Comparison of ENCODE assay signal across 33 mouse cellular contexts in genomic region chrX:48066891-48067290, GRCm38 (mm10). TPM values are rescaled to one million over a fixed set of nuclear protein-coding genes. Genes with fewer than 3 reads are reported as not detected.
DNase-seq lines count a peak whose midpoint lies in the region; ATAC-seq and TF ChIP-seq lines count a peak whose summit lies in the region.
"Had no signal": no experiment of that assay in that cellular context is flagged by ENCODE, and none has a peak within 500 bp of the region (broad histone marks: within the 10 kb centered on the region; RNA-seq: fewer than 3 reads in every experiment).

No protein-coding gene starts in this region.

- no peak for TF ChIP-seq POLR2A in MEL (IDR thresholded peaks at IDR 0.05; ENCODE audit: control insufficient read depth in 1 of 2, insufficient read depth in 1 of 2, low read depth in 1 of 2, low read length in 2 of 2, poor library complexity in 1 of 2)

- no peak overlapping the region for H3K4me2 ChIP-seq in lung, embryonic 14.5 days
- H3K4me2 ChIP-seq: embryonic facial prominence, embryonic 12.5 days; heart, embryonic 12.5 days; hindbrain, embryonic 13.5 days; lung, embryonic 15.5 days; neural tube, embryonic 12.5 days had no signal

- TF ChIP-seq RAD21 in MEL (IDR thresholded peaks at IDR 0.05; ENCODE audit: low read depth, low read length) = no peak

- H3K4me1 ChIP-seq in lung, embryonic 14.5 days (ENCODE audit: insufficient read depth) = no peaks in the 10 kb centered on the region
- no peaks in the 10 kb centered on the region for H3K4me1 ChIP-seq in MEL (ENCODE audit: control insufficient read depth in 1 of 2, insufficient read depth in 2 of 2, low read length in 2 of 2)
- H3K4me1 ChIP-seq: embryonic facial prominence, embryonic 12.5 days; heart, embryonic 12.5 days; hindbrain, embryonic 13.5 days; lung, embryonic 15.5 days; neural tube, embryonic 12.5 days had no signal

- H3K9ac ChIP-seq in lung, embryonic 14.5 days = no peak overlapping the region
- H3K9ac ChIP-seq in MEL (ENCODE audit: control insufficient read depth, low read depth, low read length, poor library complexity, severe bottlenecking) = no peak overlapping the region
- H3K9ac ChIP-seq: embryonic facial prominence, embryonic 12.5 days; heart, embryonic 12.5 days; hindbrain, embryonic 13.5 days; liver, embryonic 14.5 days; lung, embryonic 15.5 days; neural tube, embryonic 12.5 days had no signal

- H3K27me3 ChIP-seq in lung, embryonic 14.5 days (ENCODE audit: insufficient read depth, low read length) = no peaks in the 10 kb centered on the region
- peaks cover 0 to 3% of the 10 kb centered on the region in 2 experiments; a peak in 1 of 4 replicates for H3K27me3 ChIP-seq in MEL (ENCODE audit: control insufficient read depth in 1 of 2, insufficient read depth in 2 of 2, low read length in 2 of 2)
- H3K27me3 ChIP-seq: lung, embryonic 15.5 days; neural tube, embryonic 12.5 days had no signal

- WGBS in lung, embryonic 14.5 days = 76% methylated on average over 3 of the region's 3 CpGs

- no peak for TF ChIP-seq EP300 in MEL (IDR thresholded peaks at IDR 0.05; ENCODE audit: low read depth in 1 of 2, low read length in 2 of 2)

- DNase-seq in lung, embryonic 14.5 days = peak; percentile 29
- DNase-seq in lung, postnatal 4 days = no peak
- DNase-seq in MEL (ENCODE audit: low read depth, low spot score) = peak; percentile 35
- peak; percentile 3 for DNase-seq in adipocyte (ENCODE audit: low spot score)
- no peak for DNase-seq in left cerebral cortex, postnatal 36 days (ENCODE audit: low spot score in 2 of 2)
- no peak for DNase-seq in cerebellum, adult 9-10 months
- DNase-seq in gastrocnemius, postnatal 36 days = no peak
- DNase-seq: adrenal gland, postnatal 10 days; B cell, adult 2 months; cerebellum, adult 11-12 months; cerebellum, postnatal 10 days; gastrocnemius, adult 2 months; heart, adult 2 months; heart, postnatal 4 days; kidney, adult 9 months; kidney, postnatal 10 days; liver; right cerebral cortex, adult 18-20 months; spleen, adult 18-20 months; thymus, adult 18-20 months; thymus, postnatal 36 days had no signal

- intact Hi-C loops in left cerebral cortex, postnatal 36 days (cut with DNase I) = no loop called here
- intact Hi-C loops in gastrocnemius, postnatal 36 days (cut with DNase I) = no loop called here

- no peak overlapping the region for H3K27ac ChIP-seq in lung, embryonic 14.5 days (ENCODE audit: low read depth)
- no peak overlapping the region for H3K27ac ChIP-seq in MEL (ENCODE audit: control insufficient read depth, low read depth, low read length)
- H3K27ac ChIP-seq: embryonic facial prominence, embryonic 12.5 days; forebrain, embryonic 10.5 days; gastrocnemius, adult 2 months; heart, adult 2 months; hindbrain, embryonic 13.5 days; liver, embryonic 14.5 days; lung, embryonic 15.5 days; midbrain, embryonic 10.5 days; neural tube, embryonic 12.5 days; stomach, postnatal 0 days had no signal

- no peaks in the 10 kb centered on the region for H3K9me3 ChIP-seq in lung, embryonic 14.5 days (ENCODE audit: low read depth, low read length)
- no peaks in the 10 kb centered on the region for H3K9me3 ChIP-seq in MEL (replicated peaks; ENCODE audit: insufficient read depth, low read length)
- H3K9me3 ChIP-seq: embryonic facial prominence, embryonic 12.5 days; forebrain, embryonic 10.5 days; heart, embryonic 12.5 days; hindbrain, embryonic 13.5 days; lung, embryonic 15.5 days; midbrain, embryonic 10.5 days; neural tube, embryonic 12.5 days had no signal

- no peaks in the 10 kb centered on the region for H3K79me2 ChIP-seq in MEL (ENCODE audit: control insufficient read depth, insufficient read depth, low read length, poor library complexity)

- H3K36me3 ChIP-seq in lung, embryonic 14.5 days (ENCODE audit: insufficient read depth) = no peaks in the 10 kb centered on the region
- H3K36me3 ChIP-seq in MEL (ENCODE audit: control insufficient read depth in 1 of 2, insufficient read depth in 2 of 2, low read length in 2 of 2) = no peaks in the 10 kb centered on the region
- H3K36me3 ChIP-seq: embryonic facial prominence, embryonic 12.5 days; forebrain, embryonic 10.5 days; heart, embryonic 12.5 days; hindbrain, embryonic 13.5 days; lung, embryonic 15.5 days; midbrain, embryonic 10.5 days; neural tube, embryonic 12.5 days had no signal

- TF ChIP-seq CTCF in lung, embryonic 14.5 days (IDR thresholded peaks at IDR 0.05; ENCODE audit: low read depth) = no peak
- no peak for TF ChIP-seq CTCF in MEL (IDR thresholded peaks at IDR 0.05 in 2 of 3, conservative IDR thresholded peaks at IDR 0.05 in 1 of 3; ENCODE audit: control insufficient read depth in 1 of 3, insufficient read depth in 1 of 3, low read depth in 2 of 3, low read length in 3 of 3, poor library complexity in 1 of 3, severe bottlenecking in 1 of 3)

- ATAC-seq in lung, embryonic 14.5 days (ENCODE audit: insufficient read depth) = no peak
- ATAC-seq: forebrain, embryonic 16.5 days; intestine, embryonic 16.5 days; midbrain, embryonic 16.5 days had no signal

- no peak overlapping the region for H3K4me3 ChIP-seq in lung, embryonic 14.5 days (ENCODE audit: low read depth, low read length)
- H3K4me3 ChIP-seq in MEL (ENCODE audit: control insufficient read depth in 1 of 2, insufficient read depth in 1 of 2, low read depth in 2 of 2, low read length in 2 of 2) = no peak overlapping the region
- H3K4me3 ChIP-seq: embryonic facial prominence, embryonic 12.5 days; forebrain, embryonic 10.5 days; gastrocnemius, adult 2 months; heart, adult 2 months; heart, embryonic 12.5 days; hindbrain, embryonic 13.5 days; lung, embryonic 15.5 days; midbrain, embryonic 10.5 days; neural tube, embryonic 12.5 days had no signal

TF ChIP-seq in MEL, 35 proteins besides CTCF, POLR2A, EP300 and RAD21:
- TF ChIP-seq TAL1 (IDR thresholded peaks at IDR 0.05; ENCODE audit: low read length) (no peak), TBP (IDR thresholded peaks at IDR 0.05; ENCODE audit: low read depth, low read length) (no peak), MAFK (IDR thresholded peaks at IDR 0.05; ENCODE audit: borderline replicate concordance, low read depth, low read length) (no peak), USF2 (IDR thresholded peaks at IDR 0.05; ENCODE audit: borderline replicate concordance in 1 of 2, insufficient read depth in 1 of 2, low read depth in 1 of 2, low read length in 2 of 2) (no peak), CHD2 (IDR thresholded peaks at IDR 0.05; ENCODE audit: low read length) (peak; percentile 28; the same call in 1 of the 2 replicates), RCOR1 (IDR thresholded peaks at IDR 0.05; ENCODE audit: low read depth, low read length) (no peak)

RNA-seq across cellular contexts. Expression of gene Apln, which starts 32.2 kb away (rescaled TPM):
- 15.7 and 16.2 TPM in 2 replicates for polyA plus RNA-seq in lung, embryonic 14.5 days (2014; fragmentation: Nextera tagmentation; extraction: Ambion mirVana)
- not detected in 2 replicates for total RNA-seq in MEL (2012; rRNA removed)
- under 1 TPM in 1 of 2 experiments, not detected in 1; 0.08 TPM for polyA plus RNA-seq in MEL (2012; ENCODE audit: insufficient read depth in 1 of 2, insufficient read length in 2 of 2, low read depth in 1 of 2, low replicate concordance in 2 of 2, missing spikeins in 1 of 2)
- total RNA-seq in left cerebral cortex, postnatal 36 days (2021) = 10 to 100 TPM; 20.1 to 29.8 TPM
- total RNA-seq in gastrocnemius, postnatal 36 days (2021) = 1 to 10 TPM; 1.9 to 2.3 TPM

RNA-seq across cellular contexts. Expression of gene Xpnpep2, which starts 41.6 kb away (rescaled TPM):
- polyA plus RNA-seq in lung, embryonic 14.5 days (2014; fragmentation: Nextera tagmentation; extraction: Ambion mirVana) = 1.3 and 1.5 TPM in 2 replicates
- 0.31 and 0.62 TPM in 2 replicates for total RNA-seq in MEL (2012; rRNA removed)
- 1 to 10 TPM in 1 of 2 experiments, not detected in 1; 1.9 TPM for polyA plus RNA-seq in MEL (2012; ENCODE audit: insufficient read depth in 1 of 2, insufficient read length in 2 of 2, low read depth in 1 of 2, low replicate concordance in 2 of 2, missing spikeins in 1 of 2)
- total RNA-seq in left cerebral cortex, postnatal 36 days (2021) = under 1 TPM; 0.15 to 0.16 TPM
- under 1 TPM; 0.64 to 0.77 TPM for total RNA-seq in gastrocnemius, postnatal 36 days (2021)

Comparison
In these comparisons a context has a peak if more than half of its experiments do, and no peak if none do; other contexts are left out.
1. DNase-seq: peak in lung, embryonic 14.5 days (single experiment), MEL (single experiment) and adipocyte (single experiment); none in lung, postnatal 4 days (0 of 2), left cerebral cortex, postnatal 36 days (0 of 2), cerebellum, adult 9-10 months (single experiment) and gastrocnemius, postnatal 36 days (0 of 2).
2. RNA of gene Apln, which starts 32.2 kb away (total RNA-seq): 20.1 to 29.8 TPM in left cerebral cortex, postnatal 36 days; 1.9 to 2.3 TPM in gastrocnemius, postnatal 36 days and not detected in MEL; every median in the first group is over 4 times any median in the second.